Mouse (Mus musculus) left cerebral cortex, adult 11 months (tissue): ENCODE data around the gene Olfm3.

ENCODE experiments used
- DNase-seq: peaks from one replicate; pipeline ENCODE4 v3.0.0; 2022; ENCODE audit warnings: low spot score

Olfm3 gene

DNA sequence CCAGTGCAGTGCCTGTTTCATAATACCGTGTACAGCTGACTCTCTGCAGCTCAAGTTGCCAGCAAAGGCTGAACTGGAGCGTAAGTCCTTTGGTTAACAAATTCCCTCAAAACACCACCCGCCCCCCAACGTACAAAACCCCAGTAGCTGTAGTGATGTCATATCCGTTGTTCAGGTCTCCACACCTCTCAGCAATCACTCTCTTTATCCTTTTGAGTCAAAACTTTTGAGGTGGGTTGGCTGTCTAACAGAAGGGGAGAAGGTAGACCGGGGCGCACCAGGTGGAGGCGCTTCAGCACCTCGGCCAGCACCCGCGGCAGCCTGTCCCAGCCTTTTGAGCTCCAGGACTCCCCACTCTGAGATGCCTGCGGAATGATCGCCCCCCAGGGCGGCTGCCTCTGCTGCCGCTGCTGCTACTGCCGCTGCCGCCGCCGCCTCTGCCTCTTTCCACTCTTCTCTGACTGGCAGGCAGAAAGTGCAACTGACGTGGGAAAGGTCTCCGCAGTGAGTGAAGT lies at the start of gene Olfm3:
Gene Olfm3, plus strand, starts transcription at position 155 of the 515 bp plus-strand sequence.
- peak; percentile 23 for DNase-seq

DNA sequence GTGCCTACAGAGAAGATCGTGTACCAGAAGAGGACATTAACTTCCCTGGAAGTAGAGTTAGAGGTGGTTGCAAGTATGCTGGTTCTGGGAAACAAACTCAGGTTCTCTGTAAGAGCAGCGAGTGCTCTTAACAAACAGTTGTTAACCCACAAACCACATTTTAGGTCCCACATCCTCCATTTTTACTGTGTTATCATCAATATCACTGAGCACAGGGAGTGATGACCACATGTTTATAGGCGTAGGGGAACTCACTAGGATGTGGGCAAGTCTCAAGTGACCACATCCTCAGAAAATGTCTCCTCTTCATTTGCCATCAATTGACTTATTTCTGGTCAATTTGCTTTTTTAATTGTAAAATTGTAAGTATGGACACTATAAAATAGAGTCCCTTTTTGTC lies 14.1 kb upstream of the Olfm3 start:
- DNase-seq = no peak

DNA sequence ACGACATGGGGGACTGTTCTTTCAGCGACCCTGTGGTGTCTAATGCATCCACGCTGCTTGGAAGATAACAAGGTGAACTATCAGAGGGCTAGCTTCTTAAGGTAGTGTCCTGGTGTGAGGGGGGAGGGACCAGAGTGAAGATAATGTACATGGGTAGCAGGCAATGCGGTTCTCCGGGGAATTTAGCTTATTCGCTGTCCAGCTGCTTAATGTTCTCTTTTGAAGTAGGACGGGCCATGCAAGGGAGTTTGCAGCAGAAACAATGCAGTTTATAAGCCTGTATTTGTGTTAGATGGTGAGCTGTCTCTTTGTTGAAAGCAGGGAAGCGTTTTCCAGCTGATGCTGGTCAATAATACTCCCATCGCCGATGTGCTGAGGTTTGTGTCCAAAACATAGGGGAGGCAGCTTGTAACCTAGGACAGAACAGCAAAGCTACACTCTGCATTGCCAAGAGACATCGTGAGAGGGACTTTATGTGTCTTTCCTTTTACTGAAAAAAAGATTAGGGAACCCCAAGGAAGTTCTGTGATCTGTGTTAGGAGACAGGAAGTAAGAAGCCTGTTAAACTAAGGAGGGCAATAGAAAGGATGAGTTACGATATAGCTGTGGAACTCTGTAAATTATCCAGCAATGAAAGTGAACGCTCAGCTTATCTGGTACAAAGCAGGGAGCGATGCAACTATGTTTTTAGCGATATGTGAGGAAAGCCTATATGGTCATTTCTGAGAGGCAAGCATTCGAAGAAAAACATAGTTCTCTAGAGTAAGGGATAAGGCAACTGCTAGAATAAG lies 950 bp downstream of the Olfm3 start:
- DNase-seq = no peak

DNA sequence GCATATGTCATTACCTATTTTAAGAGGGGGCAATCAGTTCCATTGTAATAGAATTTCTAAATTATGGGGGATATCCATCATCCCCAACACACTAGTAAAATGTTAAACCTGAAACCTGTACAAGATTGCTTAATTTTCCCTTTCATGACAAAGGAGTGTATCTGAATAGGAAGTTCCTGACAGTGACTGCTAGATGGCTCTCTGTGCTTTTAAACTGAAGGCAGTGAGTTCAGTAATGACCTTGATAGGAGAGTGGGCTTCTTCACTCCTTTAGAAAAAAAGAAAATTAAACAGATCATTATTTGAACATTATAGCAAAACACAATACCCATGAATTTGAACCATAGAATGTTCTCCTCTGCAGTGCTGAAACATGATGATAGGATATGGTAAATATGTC lies 3.7 kb downstream of the Olfm3 start:
- DNase-seq = no peak

DNA sequence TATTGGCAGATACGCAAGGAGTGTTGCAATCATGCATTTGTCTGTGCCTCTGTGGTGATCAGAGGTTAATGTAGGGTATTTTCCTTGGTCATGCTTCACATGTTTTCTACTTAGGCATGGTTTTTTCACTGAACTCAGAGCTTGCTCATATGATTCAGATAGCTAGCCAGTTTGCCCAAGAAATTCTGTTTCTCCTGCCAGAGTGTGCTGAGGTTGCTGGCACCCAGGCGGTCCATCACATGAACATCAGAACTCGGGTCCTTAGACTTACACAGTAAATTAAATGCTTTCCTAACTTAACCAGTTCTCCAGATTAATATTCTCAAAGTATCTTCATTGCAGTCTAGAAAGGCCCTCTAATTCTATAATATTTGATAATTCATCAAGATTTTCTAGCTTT lies 5.0 kb downstream of the Olfm3 start:
- no peak for DNase-seq

DNA sequence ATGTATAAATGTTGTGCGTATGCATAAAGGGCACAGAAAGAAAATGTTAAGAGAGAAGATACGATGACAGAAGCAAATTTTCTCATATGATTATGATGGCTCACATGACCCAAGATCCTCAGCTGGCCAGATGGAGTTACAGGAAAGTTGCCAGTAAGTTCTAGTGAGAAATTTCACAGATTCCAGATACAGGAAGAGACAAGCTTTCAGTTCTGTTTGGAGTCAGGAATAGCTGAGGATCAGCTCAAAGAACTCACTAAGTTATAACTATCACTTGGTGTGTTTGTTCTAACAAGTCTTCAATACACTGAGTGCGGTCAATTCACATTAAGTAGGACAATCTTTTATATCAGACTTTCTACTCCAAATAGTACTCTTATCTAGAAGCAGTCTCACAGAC lies 16.2 kb downstream of the Olfm3 start:
- DNase-seq = no peak

DNA sequence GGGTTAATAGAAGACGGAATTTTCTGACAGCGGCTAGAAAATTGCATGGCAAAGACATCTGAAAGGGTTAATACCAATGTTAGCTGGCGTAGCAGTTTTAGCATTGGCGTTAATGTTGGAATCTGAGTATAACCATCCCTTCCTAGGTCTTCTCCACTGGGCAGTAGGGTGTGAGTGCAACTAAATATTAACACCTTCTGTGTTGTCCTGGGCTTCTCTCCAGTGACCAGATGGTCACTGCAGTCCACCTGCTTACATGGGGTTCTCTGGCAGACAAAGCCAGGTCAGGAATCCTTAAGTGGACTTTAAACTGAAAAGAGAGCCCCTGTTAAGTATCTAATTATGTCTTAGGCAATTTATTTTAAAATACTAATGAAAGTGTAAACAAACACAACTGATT lies 25.7 kb downstream of the Olfm3 start:
- no peak for DNase-seq

DNA sequence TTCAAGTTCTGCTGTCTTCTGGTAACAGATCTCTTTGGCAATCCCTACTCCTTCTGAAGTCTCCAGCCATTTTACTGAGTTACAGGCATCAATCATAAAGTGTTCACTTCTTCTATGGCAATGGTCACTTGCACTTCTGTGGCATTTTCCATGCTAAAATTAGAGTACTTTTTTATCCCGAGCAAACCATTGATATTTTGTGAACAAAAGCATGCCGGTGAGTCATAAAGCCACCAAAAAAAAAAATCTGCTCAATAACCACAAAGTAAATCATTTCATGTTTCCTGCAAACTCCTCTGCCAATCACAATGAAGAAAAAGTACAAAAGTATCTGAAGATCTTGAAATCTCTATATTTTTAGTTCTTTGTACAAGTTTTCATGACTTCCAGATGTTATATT lies 26.5 kb downstream of the Olfm3 start:
- DNase-seq = no peak

DNA sequence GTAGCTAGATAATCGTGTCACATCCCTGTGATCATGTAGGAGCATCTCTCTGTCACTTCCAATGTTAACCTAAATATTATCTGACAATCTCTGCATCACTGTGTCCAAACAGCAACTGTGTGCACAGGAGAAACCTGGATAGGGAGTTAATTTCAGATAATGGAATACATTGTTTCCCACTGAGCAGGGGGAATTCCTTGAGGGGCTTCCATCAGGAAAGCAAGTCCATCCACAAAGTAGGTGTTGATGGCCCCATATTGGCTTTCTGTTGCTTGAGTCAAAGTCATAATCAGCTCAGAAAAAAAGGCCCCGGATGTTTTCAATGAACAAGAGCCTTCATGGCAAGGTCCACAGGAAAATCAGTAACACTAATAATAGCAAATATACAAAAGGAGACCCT lies 26.9 kb downstream of the Olfm3 start:
- no peak for DNase-seq

DNA sequence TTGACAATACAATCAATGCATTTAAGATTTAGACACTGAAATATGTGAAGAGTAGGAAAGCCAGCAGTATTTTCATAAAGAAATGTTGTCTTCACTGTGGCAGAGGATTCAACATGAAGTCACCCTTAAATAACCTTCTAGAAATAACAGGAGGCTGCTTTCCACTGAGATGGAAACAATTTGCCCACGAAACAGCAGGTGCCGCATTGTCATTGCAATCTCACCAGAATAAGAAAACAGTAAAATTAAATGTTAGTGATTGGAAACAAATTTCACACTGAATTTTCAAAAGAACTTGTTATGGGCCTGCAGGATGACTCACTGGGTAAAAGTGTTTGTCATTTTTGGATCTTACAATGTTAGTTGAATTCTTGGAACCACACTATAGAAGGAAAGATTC lies 29.0 kb downstream of the Olfm3 start:
- no peak for DNase-seq

DNA sequence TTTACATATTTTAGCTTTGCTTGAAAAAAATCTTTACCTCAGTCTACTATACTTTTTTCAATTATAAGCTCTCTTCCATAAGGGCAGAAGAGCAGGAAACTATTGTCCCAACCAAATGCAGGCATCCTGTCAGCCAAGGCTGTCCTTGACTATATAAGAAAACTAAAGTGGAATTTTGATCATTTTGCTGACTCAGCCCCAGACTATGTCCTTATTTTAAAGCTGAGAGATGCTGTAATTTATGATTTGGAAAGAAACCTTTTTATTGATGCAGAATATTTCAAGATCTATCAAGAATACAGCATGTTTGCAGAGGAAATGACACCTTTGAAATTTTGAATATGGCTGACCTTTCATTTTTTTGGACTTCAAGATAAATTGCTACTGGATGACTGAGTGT lies 51.0 kb downstream of the Olfm3 start:
- DNase-seq = no peak

DNA sequence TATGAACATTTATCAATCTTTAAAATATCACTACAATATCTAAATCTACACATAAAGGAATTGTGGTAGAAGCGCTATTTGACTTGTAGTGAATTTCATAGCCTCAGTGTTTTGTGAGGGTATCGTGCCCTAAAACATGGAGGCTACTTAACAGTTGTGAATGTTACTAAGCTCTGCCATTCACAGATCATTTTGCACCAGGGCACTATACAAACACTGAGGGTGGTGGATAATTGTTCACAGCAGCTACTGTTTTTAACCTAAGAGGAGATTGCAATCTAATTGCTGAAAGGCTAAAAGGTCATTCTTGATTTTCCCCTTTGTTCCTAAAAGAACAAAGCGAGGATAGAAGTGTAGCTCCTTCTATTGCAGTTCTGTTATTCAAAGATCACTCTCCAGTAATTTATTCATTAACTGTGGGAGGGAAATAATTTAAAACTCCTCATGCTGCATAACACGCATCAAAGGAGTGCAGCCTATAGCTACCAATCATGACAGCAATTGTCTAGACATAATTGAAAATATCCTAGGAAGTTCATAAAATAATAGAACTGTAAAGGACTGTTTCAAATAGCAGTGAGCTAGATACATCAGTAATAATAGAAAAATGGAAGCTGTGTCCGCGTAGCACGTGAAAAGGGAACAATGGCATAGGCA lies 55.6 kb downstream of the Olfm3 start:
- no peak for DNase-seq

DNA sequence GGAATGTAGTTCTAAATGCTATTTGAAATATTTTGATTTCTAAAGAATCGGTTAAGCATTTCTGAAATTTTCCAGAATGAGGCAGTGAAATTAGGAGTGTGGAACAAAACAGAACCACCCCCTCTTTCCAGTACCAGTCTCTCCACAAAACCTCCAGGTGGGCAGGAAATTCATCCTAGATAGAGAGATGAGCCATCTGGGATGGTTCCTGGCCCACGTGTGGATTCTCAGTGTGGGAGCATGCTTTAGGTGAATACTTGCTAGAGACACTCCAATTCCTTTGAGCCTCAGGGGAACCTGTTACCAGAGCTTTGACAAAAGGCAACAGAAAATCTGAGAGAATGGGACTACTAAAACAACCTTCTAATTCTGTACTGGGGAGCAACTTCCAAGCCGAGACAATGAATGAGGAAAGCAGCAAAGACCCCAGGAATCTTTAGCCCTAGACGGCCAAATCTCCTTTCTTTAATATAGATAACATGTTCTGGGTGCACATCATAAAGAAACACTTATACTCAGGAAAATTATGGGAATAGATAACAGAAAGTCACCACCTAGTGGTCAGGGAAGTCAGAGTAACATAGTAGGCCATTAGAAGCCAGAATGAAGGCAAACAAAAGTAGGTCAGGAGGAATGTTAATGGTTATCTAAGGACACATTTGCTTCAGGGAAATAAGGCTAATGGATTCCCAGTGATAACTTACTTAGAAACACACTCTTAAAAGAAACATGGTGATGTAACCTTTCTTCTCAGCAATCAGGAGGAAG lies 58.6 kb downstream of the Olfm3 start:
- DNase-seq = peak; percentile 15

DNA sequence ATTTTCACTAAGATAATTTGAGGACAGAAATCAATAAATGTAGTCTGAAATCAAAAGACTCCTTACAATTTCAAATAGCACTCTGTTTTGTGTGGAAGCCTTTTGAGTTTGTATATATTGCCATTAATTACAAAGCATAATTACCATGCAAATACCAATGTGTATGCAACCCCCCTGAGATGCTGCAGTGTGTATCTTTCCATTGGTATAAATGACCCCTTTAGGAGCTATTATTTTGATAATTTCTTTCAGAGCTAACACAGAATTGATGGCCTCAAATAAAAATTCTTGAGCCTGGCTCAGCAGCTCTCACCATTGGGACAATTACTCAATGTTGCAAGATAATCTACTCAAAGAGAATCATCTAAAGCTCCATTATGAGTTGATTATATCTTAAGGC lies 67.3 kb downstream of the Olfm3 start:
- no peak for DNase-seq

DNA sequence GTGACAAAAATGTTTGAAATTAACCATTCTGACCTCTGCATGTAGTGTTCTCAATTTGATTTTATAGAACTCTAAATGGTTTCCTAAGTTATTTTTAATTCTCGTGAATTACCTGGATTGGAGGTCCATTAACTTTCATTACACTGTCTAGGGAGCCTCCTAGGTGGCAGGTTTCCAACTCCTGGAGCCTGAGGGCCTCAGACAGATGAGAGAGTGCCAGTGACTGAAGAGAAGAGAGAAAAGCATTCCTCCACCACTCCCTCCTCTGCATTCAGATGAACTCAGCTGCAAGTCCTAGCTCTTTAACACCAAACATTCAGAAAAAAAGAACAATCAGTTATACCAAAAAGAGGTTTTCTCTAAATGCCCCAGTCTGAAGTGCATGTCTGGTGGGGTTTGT lies 68.6 kb downstream of the Olfm3 start:
- no peak for DNase-seq

DNA sequence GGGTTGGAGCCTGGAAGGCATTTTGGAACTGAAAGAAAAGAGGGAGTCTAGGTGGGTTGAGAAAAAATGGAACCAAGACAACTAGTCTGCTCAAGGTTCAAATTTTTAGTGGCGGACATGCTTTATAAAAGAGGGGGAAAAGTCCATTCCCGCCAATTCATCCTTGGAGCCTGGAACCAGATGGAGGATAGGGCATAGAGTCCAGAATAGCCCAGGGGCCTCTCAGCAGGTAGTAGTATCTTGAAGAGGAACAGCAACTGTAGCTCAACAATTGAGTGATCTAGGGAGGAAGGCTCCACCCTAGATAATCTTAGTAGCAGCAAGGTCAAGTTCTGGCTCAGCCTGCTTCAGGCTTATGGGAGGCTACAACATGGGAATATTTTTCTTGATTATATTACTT lies 87.0 kb downstream of the Olfm3 start:
- no peak for DNase-seq

DNA sequence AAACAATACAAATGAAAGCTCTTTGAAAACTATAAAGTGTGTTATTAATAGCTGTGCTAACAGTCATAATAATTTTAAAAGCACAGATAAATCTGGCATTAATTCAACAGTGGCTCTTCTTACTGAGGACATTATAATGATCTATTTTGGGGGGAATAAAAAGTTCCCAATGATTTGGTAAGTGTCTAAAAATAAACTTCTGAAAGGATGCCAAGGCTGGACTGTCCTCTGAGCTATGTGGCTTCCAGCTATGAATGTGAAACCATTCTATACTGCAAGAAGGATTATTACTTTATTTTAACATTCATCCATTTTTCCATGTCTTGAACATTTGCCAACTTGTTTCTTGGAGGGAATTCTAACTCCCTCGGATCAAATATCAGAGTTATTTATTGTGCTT lies 92.1 kb downstream of the Olfm3 start:
- no peak for DNase-seq

DNA sequence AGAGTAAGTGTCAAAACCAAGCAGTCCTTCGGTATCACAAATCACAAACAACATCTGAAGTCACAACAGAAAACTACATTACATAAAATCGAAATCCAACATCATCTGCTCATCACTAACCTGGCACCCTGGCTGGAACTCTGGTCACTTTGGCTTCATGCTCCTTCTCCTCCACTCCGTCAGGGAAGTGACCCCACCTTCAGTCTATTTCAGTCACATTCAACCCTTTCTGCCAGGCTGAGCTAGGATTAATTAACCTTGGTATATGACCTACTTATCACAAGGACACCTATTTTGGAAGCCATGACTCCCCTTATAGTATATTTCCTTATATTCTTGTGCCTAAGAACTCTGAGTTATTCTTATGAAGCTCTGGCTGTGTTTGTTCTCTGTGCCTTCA lies 123.7 kb downstream of the Olfm3 start:
- no peak for DNase-seq

DNA sequence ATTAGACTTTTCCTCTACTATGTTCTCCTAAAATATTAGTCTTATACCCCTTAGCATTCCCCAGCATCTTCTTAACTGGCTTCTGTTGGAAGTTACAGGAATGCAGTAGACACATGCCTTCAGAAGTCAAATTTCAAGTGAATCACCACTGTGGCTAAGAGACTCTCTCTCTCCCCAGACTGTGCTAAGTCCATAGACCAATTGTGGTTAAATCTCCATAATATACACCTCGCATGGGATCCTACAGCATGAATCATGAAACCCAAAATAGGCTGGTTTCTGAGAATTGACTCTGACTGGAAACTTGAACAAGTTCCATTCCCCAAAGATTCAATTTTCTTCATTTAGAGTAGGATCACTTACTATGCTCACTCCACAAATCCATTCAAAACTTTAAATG lies 124.2 kb downstream of the Olfm3 start:
- DNase-seq = peak; percentile 8

DNA sequence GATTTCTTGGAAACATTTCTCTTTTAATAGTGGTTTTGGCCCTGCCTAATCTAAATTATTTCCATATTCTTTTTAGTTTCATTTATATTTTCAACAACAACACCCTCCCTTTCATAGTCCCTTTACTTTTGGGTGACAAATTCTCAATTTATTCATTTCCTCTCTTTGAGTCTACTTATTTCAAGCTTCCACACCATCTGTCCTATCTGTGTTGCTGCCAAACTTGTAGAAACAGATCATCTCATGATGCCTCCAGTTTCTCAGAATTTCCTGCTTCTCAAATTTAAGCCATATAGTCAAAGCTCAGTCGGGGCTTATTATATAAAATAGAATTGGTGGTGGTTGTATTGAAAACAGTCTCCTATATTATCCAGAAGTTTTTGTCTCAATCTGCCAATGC lies 124.7 kb downstream of the Olfm3 start:
- DNase-seq = peak; percentile 23

DNA sequence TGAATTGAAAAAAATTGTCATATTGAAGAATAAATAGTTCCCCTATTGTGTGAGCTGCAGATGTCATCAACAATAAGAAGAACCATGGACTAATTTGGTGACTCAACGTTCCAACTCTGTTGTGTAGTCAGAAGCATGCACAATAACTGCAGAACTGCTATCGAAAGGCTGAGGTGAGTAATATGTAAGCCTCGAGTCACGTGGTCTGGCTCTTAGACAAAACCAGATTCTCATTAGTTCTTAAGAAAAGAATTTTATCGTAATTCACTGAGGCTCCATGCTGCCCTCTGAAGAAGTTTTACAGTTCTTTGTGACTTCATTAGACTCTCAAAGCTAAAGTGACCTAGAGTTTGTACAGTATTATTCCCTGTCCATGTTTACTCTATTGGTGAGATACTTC lies 145.2 kb downstream of the Olfm3 start:
- no peak for DNase-seq

DNA sequence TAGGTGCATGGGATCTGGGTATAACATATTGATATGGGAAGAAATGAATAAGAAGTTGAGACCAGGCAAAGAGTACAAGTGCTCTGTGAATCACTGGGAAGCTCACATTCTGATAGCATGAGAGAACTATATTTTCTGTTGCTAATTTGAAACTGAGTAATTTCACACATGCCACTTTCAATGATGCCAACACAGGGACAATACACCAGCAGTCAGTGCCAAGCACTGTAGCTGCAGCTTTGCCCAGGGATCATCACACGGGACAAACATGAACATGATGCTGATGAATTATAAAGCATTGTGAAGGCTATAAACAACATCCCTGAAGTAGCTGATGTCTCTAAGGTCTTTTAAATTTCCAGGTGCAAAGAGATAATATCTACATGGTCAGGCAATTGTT lies 161.0 kb downstream of the Olfm3 start:
- DNase-seq = no peak
